Mouse (Mus musculus): Measurements from ENCODE around the gene Shisa9.
A peak's percentile ranks its signal among the peaks of the same experiment; 100 is the strongest.

The Shisa9 gene

DNA sequence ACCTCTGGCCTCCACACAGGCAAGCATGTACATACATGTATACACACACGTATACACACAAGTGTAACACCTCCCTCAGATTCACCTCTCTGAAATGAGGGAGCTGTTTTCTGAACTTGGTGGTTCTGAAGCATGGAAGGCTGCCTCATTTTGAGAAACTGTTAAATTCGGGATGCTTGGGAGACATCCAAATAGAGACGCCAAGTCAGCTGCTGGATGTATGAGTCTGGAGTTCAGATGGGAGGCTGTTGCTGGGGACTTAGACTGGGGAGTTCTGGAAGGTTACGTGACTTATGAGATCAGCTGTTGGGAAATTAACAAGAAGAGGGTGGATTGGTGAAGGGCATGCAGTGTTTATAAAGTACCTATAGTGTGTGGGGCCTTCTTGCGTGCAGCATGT, 88.7 kb downstream of the Shisa9 start:
- DNase-seq (ENCODE audit: low read depth), result no peak

DNA sequence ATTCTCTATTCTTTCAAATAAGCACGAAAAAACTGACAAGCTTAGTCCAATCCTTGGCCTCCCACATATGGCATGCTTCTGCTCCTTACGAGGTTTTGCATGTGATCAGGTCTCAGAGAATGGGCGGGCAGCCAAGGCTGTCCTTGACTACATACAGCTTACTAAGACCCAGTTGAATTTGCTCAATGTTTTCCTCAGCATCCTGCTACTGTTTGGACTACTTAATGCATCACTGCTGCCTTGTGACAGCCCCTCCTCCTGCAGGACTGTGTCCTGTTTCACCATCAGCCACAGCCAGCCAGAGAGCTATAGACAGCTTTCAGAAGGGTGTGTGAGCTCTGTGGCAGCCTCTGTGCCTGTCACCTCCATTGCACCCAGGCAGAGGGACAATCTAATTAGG, 92.4 kb downstream of the Shisa9 start:
- DNase-seq (ENCODE audit: low read depth), result no peak

DNA sequence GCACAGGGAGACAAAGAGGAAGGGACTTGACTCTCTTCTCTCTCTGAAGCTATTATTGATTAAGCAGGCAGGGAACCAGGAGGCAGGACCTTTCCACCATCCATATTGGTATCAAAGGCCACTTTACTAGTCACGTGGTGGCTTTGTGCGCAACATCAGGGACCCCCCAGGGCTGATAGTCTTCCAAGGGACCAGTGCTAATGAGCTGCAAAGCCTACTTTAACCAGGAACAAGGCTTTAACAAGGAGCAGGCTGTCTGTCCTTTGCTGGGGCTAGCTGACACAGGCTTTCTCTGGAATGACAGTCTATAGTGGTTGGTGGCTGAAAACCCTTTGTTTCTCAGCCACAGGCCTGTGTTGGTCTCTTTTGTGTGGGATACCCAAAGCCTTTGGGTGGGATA, 92.8 kb downstream of the Shisa9 start:
- no peak for DNase-seq (ENCODE audit: low read depth)

DNA sequence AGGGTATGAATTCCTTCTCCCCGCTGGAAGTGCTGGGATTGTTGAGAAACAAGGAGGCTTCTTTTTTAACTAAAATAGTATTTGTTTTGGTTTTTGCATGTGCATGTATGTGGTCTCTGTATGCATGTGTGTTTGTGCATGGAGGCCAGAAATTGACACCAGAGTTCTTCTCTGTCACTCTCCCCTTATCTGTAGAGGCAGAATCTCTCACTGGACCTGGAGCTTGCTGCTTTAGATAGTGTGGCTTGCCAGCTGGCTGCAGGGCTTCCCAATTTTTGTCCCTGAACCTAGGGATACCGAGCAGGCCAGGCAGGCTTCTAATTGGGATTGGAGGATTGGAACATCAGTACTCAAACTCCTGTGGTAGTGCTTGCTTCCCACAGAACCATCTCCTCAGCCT, 99.2 kb downstream of the Shisa9 start:
- no peak for DNase-seq (ENCODE audit: low read depth)

DNA sequence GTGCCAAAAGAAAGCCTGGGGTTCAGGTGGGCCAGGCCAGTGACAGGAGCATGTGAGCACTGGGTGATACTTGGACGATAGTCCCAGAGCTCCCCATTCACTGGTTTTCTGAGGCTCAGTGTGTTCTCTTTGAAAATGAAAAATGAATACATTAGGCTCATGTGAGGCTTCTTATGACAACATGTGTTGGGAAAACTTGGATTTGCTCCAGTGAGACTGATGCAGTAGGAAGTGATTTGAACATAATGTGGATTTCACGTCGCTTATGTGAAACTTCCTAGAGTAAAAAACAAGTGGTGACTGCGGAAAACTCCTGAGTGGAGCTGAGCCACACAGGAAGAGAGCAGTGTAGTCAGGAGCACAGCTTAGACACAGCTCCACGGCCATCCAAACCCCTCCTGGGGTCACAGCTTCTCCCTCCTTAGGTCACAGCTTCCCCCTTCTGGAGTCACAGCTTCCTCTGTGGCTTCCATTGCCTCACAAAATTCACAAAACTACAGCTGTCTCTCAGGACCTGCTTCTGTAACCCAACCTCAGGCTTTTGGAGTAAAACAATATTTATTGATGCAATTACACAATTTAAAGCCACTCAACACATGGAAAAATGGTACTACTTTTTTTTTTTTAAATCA, 106.8 kb downstream of the Shisa9 start:
- peak; percentile 3 for DNase-seq (ENCODE audit: low read depth)

DNA sequence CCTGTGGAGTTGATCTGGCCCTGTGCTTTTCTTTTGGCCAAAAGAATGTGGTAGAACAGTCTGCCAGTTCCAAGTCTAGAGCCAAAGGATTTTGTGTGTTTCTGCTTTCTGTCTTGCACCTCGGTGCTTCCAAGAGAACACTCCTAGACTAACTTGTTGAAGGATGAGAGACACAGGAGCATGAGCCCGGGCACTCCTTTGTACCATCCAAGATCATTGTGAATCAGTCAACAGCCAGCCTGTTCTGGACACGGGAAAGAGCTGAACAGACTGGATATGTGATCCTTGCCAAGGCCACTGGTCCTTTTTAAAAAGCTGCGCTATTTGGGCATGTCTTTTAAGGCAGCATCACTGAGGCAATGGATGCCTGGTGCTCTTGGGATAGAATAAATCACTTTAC, 109.3 kb downstream of the Shisa9 start:
- no peak for DNase-seq (ENCODE audit: low read depth)

DNA sequence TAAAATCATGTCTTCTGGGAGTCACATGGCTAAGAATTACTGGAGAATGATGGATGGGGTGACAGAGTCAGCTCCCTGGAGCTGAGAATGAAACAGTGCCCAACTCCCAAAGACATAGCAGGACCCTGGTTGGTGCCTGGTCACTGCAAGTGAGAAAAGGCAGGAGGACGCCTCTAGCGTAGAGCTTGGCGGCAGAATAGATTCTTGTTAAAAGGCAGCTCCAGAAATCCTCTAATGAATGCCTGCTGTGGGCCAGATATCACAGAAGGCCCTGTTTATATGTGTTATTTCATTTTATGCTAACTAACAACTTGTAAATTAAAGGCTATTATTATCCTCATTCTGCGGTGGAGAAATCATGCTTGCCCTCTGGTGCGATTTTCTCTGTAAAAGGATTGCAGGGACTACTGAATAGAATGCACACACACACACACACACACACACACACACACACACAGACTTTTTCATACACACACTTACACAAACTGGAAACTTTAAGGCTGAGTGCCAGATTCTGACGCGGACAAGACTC, 110.9 kb downstream of the Shisa9 start:
- DNase-seq (ENCODE audit: low read depth), result no peak

DNA sequence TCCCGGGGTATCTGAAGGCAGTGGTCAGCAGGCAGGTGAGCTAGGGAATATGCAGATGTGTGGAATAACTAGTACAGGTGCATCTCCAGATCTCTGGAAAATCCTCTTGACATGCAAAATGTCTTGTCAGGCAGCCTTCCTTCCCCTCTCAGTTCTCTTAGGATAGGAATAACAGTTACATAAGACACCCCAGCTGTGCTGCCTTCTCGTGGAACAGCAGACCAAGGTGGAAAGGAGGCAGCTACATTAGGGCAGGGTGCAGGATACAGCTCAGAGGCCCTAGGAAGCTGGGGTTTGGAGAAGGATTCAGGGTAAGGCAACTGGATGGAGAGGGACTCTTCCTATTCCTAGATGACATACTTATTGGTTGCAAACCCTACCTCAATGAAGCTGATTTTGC, 111.5 kb downstream of the Shisa9 start:
- no peak for DNase-seq (ENCODE audit: low read depth)

DNA sequence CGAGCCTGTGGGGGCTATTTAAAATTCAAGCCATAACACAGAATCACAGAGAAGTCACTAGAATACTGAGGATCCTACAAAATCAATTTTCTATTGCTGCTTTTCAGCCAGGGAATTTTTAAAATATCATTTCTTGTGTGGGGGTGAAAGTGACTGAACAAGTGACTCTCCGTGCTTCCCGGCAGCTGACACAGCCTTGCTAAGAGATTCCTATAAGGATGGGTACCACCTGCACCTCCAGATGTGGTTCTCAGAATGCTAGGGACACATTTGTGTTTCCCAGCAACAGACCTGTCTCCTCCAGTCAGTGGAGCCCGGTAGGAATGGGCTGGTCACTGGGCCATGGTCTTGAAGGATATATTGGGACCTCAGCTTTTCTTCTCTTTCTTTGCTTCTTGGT, 124.5 kb downstream of the Shisa9 start:
- DNase-seq (ENCODE audit: low read depth), result no peak

DNA sequence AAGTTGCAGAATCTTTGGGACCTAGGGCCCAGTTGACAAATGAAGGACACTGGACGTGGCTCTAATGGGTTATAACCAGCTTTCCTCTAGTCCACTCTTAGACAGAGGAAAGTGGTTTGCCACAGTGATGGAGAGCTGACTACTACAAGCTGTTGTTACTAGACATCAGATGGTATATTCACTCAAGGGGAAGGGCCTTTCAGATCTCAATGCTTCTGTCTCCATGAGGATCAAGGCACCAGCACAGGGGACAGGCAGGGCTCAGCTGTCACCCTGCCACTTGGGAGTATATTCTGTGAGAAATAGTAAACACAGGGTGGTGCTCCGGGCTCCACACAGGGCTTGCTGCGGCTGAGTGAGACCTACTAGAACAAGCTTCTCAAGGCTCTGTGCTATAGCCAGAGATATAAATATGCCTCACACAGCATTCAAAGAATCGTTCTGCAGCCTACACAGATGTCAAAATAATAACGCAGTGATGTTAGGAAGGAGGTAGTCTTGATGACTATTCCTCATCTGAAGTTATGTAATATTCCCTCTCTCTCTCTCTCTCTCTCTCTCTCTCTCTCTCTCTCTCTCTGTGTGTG, 127.0 kb downstream of the Shisa9 start:
- DNase-seq (ENCODE audit: low read depth), result no peak

DNA sequence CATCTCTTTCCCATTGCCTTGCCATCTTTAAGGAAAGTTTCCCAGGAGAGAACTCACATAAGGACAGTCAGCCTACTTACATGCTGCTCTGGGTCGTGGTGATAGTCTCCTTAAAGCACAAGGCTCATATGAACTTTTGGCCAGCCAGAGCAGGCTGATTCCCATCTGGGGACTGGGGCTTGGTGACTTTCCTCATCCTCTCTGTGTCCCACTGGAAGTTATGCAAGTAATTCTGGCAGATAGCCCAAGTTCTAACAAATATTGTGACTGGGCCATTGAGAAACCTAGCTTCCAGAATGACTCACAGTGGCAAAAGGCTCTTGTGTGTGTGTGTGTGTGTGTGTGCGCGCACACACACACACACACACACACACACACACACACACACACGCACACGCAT, 130.5 kb downstream of the Shisa9 start:
- DNase-seq (ENCODE audit: low read depth), result peak; percentile 49

DNA sequence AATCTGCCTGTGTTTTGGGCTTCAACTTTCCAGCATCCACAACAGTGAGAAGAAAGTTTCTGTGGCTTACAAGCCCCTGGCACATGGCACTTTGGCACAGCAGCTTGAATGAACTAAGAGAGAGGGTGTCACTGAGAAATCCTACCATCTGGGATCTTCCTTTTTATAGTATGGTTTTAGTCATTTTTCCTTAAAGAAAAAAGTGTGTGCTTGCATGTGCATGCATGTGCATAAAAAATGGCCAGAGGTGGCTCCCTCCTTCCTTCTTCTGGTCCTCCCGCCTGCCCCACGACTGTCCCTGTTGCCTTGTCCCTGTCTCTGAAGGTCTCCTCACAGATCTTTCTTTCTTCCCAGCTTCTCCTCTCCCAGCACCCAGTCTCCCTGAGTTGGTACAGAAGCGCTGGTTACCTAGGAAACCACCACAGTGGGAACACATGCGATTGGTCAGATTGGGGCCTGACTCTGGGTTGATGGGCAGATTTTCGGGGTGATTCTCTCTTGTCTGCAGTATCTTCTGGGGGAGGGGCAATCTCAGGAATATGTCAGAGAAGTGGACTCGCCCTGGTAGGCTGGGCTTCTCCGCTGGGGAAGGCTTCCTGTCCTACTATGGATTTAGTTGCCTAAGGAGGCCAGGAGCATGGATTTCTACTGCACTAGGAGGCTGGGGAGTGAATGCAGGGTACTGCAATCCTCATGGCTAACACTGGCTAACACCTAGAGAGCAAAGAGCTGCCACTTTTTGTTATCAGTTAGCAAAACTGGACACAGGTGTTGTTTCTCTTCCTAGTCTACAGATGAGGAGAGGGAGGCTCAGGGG, 131.3 kb downstream of the Shisa9 start:
- DNase-seq (ENCODE audit: low read depth), result no peak

DNA sequence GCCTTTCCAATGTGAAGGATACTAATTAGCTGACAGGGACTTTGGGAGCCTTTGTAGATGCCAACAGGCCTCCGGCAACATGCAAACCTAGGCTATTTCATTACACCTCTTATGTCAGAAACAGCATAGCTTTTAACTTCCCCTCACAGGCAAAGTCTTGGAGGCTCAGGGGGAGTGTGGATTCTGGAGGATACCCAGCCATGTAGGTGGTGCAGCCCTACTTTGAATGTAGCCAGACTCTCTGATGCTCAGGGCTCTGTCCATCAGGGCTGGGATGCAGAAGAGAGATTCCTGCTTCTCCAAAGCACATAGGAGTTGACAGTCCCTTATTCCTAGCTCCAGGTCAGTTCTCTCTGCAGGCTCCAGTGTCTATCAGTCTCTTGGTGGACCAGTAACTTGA, 133.0 kb downstream of the Shisa9 start:
- no peak for DNase-seq (ENCODE audit: low read depth)

DNA sequence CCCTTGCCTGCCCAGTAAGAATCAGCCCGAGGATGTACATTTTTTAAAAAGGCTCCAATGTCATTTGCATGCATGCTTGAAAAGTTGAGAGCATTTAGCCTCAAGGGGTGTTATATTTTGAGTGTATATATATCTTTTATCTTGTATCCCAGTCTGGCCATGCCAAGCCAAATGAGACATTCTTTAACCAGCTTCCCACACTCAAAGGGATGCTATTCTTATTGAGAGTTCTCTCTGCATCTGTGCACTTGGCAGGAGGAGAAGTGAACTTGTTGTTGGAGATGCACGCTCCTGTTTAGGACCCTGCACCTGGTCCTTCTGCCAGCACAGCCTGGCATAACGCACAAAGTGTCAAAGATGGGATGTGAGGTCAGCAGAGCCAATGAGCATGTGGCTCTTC, 135.6 kb downstream of the Shisa9 start:
- DNase-seq (ENCODE audit: low read depth), result no peak

DNA sequence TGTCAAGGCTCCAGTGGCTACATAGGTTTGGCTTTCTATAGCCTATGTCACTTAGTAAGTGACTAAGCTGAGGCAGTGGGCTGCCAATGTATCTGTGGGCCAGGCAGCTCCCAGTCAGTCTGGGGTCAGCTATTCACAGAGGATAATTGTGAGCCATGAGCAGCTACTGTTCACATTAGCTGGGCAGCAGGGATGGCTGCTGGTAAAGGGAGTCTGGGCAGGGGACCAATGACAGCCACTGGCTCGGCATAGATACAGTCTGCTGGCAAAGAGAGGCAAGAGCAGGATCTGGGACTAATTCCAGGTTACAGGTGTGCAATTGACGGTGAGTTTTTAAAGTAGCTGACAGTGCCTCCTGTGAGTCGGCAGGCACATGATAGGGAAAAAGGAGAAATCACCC, 145.9 kb downstream of the Shisa9 start:
- DNase-seq (ENCODE audit: low read depth), result no peak

DNA sequence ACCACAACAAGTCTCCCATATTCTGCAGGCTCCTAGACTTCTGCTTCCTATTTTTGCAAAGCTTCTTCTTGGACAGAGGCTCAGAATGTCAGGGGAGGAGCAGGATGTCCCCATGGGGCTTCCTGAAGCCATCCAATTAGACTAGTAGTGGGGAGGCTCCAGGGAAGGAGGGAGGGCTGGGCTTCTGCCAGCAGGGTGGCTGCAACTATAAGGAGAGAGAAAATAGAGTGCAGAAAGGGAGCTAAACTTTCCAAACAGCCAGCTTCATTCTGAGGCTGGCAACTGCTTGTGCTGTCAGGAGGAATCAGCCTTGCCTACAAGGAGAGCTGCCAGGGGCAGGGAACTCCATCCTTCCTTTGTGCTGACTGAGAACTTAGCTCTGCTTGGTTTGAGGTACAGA, 162.8 kb downstream of the Shisa9 start:
- DNase-seq (ENCODE audit: low read depth), result no peak

DNA sequence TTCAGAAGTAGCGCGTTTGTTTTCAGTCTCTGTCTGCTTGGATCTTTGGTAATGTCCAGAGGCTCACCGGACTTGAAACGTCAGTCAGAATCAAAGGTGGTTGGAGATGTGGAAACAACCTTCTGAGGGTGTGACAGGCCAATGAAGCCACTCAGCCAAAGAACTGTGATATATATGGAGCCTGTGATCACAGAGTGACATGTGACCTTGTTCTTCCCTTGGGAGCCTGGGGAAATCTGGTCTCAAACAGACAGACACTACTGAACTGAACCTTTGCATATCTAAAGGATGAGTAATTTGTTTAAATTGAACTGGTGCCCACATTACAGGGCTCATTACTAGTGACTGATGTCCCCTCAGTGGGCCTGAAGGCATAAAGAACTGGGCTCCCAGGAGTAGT, 168.1 kb downstream of the Shisa9 start:
- DNase-seq (ENCODE audit: low read depth), result no peak

DNA sequence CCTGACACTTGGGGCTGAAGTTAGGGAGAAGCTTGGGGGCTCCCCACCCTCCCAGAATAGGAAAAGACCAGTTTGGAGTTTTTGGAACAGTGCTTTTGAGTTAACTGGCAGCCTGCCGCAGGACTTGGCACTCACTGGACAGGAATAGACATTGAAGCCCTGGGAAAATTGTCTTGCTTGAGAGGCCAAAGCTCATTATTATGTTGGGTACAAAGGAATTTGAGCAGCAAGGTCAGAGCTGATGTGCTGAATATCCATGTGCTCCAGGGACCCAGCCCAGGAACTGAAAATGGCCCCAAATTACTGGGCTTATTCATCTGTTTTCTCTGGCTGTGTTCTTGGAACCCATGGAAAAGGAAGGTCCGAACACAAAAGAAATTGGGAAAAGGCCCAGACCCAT, 170.6 kb downstream of the Shisa9 start:
- no peak for DNase-seq (ENCODE audit: low read depth)

DNA sequence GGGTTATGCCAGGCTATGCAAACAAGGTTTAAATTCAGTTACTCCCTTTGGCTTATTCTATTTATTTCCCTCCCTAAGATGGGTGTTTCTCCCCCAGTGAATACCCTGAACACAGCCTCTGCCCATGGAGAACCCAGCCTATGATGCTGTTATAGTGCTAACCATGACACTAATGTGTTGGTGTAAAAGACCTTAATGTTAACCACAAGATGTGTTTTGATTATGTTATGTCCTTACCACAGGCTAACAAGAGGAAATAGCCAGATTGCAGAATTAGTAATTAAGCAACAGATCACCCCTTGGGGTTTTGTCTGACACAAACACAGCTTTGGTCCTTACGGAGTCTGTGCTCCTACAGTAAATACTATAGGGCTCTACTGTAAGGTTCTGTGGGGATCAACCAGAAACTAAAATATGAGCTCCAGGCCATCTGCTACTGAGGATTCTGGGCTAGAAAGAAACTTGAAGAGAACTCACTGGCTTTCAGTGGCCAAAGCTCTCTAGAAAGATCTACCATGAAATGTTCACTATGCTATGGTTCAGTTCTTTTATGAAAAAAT, 189.6 kb downstream of the Shisa9 start:
- DNase-seq (ENCODE audit: low read depth), result no peak

DNA sequence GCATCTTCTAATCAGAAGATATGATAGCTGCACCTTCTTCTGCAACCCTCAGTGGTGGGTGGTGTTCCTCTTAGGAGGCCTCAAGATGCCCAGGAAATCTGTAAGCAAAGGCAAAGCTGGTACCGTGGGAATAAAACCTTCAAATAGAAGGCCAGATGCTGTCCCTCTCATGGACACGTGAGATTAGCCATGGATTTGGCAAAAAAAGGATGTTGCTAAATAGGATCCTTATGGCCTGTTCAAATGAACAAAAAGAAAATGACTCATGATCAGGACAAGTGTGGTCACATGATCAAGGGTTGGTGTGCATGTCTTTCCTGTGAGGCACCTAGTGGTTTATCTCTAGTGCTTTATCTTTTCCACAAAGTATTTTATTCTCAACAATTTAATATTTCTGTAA, 194.1 kb downstream of the Shisa9 start:
- DNase-seq (ENCODE audit: low read depth), result peak; percentile 4

DNA sequence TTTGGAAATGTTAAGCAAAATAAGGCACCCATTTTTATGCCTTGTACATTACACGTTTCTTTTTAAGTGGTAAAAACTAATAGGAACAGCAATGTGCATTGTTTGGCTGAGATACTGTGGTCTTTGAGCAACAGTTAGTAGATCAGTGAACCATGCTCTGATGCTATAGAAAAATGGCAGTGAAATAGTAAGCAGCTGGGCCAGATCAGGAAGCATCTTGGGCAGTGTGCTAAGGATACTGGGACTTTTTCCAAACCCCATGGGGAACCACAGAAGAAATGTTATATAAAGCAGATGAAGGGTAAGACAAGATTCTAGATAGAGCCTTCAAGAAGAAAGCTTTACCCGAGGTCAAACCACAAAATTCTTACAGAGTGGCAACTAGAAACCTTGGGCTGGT, 205.8 kb downstream of the Shisa9 start:
- DNase-seq (ENCODE audit: low read depth), result no peak

DNA sequence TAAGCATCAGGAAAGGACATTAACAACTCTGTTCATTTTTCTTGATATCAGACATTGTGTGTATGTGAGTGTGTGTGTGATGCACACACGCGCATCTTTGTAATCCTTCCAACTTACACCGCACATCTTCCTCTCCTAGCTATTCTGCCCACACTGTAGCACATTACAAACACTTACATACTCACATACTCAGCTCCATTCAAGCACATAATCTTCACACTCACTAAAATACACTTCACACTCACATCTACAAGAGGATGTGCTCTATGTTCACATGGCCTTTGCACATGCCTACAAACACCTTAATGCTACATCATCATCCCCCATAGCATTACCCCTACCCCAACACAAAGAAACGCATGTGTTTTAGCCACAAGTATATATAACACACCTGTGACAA, 212.9 kb downstream of the Shisa9 start:
- DNase-seq (ENCODE audit: low read depth), result no peak

DNA sequence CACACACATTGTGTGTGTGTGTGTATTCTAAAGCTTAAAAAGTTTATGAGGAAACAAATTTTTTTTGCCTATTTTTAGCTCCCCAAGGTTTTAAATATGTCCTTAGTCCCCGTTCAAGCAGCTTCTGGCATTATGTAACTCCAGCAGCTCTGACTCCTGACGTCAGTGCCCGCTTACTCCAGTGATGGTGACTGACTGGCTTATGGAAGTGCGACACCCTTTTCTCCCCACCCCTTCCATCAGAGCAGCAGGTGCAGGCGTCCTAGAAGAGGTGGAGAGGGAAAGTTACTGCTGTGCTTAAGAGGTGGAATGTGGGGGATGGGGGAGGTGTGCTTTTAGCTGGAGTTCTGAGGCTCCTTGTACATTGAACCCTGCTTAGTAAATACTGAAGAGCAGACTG, 213.7 kb downstream of the Shisa9 start:
- DNase-seq (ENCODE audit: low read depth), result no peak
